Mouse (Mus musculus): ENCODE data around the gene Olfr446. TPM values are rescaled to one million over a fixed set of nuclear protein-coding genes. Genes with fewer than 3 reads are reported as not detected.

Gene Olfr446
- not detected in 4 replicates for total RNA-seq (2023)

DNA sequence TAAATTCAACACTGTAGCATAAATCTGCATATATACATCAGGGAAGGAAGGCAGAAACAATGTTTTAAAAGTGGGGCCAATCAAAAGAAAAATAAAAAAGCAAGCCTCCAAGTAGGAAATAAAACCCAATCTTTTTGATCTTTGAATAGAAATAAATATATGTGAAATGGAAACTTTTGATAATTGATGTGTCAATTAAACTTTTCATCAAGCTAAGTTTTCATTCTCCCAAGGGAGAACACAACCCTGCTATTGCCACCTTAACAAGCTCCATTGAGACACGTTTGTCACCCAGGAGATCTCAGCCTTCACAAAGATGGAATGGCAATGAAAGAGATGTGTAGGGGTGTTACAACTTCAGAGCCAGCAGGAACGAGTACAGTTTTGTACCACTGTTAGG is at the start of gene Olfr446:
Olfr446 (plus strand) TSS at position 301 of the 400 bp plus-strand sequence.

DNA sequence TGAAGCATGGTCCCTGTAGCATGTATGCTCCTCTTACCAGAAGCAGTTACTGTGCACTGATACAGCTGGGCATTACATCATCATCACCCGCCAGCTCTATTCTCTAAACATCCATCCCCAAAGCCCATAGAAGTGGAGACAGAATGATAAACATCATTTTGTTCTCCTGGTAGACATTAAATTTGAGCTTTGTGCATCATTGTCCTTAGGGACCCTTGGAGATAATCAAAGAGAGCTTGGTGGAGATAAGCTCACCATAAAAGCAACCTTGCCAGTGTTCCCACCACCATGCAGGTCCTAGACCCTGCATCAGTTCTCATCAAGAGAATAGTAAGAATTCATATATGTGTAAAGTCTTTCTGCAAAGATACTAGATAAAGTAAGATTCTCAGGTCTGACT is 31.0 kb upstream of the Olfr446 start, which contains the start of gene Olfr448:
Olfr448 (plus strand) TSS at position 301 of the 400 bp plus-strand sequence.

DNA sequence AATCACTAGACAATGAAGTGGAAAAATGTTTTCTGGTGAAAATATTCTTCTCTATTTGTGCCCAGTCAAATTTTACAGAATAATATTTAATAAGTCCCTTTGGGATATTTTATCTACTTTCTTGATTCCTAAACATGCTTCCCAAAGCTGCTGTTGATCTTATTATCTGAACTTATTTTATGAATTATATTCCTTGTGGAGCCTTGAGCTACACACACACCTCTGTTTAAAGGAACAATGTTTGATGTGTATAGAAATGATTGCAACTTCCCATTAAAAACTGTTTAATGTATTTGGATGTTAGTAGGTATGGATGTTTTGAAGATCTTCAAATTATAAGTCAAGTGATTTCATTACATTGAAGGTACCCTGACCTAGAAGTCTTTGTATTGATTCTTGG is 12.6 kb upstream of the Olfr446 start, which contains the start of gene Olfr447:
Olfr447 (plus strand) TSS at position 301 of the 400 bp plus-strand sequence.

DNA sequence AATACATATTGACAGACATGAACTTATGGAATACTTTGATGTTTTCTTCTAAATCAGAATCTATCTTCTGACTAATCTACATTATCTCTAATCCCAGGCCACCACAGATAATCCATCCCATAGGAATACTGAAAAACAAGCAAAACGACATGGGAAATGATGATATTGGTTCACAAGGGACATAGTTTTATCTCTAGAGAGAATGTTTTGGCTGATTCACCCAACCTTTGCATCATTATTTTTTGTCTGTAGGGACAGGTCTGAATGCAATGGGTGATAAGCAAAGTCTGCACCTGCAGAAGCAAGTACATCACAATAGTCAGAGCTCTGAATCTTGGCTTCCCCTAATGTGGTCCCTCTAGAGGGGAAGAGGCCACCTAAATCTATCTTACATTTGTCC is 27.6 kb downstream of the Olfr446 start, which contains the start of gene Olfr444:
Olfr444 (plus strand) TSS at position 301 of the 400 bp plus-strand sequence.

Other genes with a start within 250 kb of the Olfr446 start
- gene Tcaf1, start 211.3 kb upstream of the Olfr446 start, total RNA-seq (2023), result not detected in 4 replicates
- gene Olfr453, start 182.0 kb upstream of the Olfr446 start, total RNA-seq (2023), result not detected in 4 replicates
- gene Olfr38, start 165.0 kb upstream of the Olfr446 start, total RNA-seq (2023), result not detected in 4 replicates
- not detected in 4 replicates for gene Olfr452, start 136.3 kb upstream of the Olfr446 start, total RNA-seq (2023)
- gene Olfr450, start 109.4 kb upstream of the Olfr446 start, total RNA-seq (2023), result not detected in 4 replicates
- gene Olfr449, start 87.0 kb upstream of the Olfr446 start, total RNA-seq (2023), result not detected in 4 replicates
- gene Olfr448, start 30.9 kb upstream of the Olfr446 start, total RNA-seq (2023), result not detected in 4 replicates
- not detected in 4 replicates for gene Olfr447, start 12.5 kb upstream of the Olfr446 start, total RNA-seq (2023)
- not detected in 4 replicates for gene Olfr444, start 27.7 kb downstream of the Olfr446 start, total RNA-seq (2023)
- not detected in 4 replicates for gene Olfr441, start 185.0 kb downstream of the Olfr446 start, total RNA-seq (2023)
- not detected in 4 replicates for gene Olfr237-ps1, start 225.2 kb downstream of the Olfr446 start, total RNA-seq (2023)
- not detected in 4 replicates for gene Olfr437, start 241.9 kb downstream of the Olfr446 start, total RNA-seq (2023)

Data from B cell, adult 62 days (primary cell).